Mouse (Mus musculus) heart, embryonic 15.5 days (tissue): ENCODE results near the gene Sema4g. TPM values are rescaled to one million over a fixed set of nuclear protein-coding genes. Genes with fewer than 3 reads are reported as not detected.
A peak's percentile ranks its signal among the peaks of the same experiment; 100 is the strongest.

ENCODE experiments used
- ATAC-seq: fragments of 200-750 bp; cut with Nextera tagmentation; replicated peaks from 2 replicates; pipeline ENCODE4 v1.8.0; 2017; ENCODE audit warnings: low read depth, moderate TSS enrichment; ENCODE audit not compliant: insufficient number of reproducible peaks, insufficient read depth, low FRiP score
- H3K27ac ChIP-seq: fragments of 300-500 bp; sonication (generic); 2 replicates; pipeline ENCODE4 v1.5.1; 2015; ENCODE audit warnings: mild to moderate bottlenecking, inconsistent platforms
- H3K27me3 ChIP-seq: fragments of 300-500 bp; sonication (generic); 2 replicates; pipeline ENCODE4 v1.6.1; 2015; ENCODE audit warnings: inconsistent platforms
- H3K36me3 ChIP-seq: fragments of 300-500 bp; sonication (generic); 2 replicates; pipeline ENCODE4 v1.6.1; 2015; ENCODE audit warnings: mild to moderate bottlenecking, inconsistent platforms
- H3K4me1 ChIP-seq: fragments of 300-500 bp; sonication (generic); replicated peaks from 2 replicates; pipeline ENCODE4 v1.6.1; 2015; ENCODE audit warnings: inconsistent platforms
- H3K4me2 ChIP-seq: fragments of 300-500 bp; sonication (generic); 2 replicates; pipeline ENCODE4 v1.6.1; 2015; ENCODE audit warnings: inconsistent platforms, mild to moderate bottlenecking, moderate library complexity
- H3K4me3 ChIP-seq: fragments of 300-500 bp; sonication (generic); 2 replicates; pipeline ENCODE4 v1.5.1; 2015; ENCODE audit warnings: mild to moderate bottlenecking, inconsistent platforms
- H3K9ac ChIP-seq: fragments of 300-500 bp; sonication (generic); 2 replicates; pipeline ENCODE4 v1.6.1; 2015; ENCODE audit warnings: mild to moderate bottlenecking, inconsistent platforms
- H3K9me3 ChIP-seq: fragments of 300-500 bp; sonication (generic); replicated peaks from 2 replicates; pipeline ENCODE4 v1.6.1; 2016; ENCODE audit warnings: inconsistent platforms
- WGBS: fragments of 180-500 bp; shearing (Covaris S2); methylation state at CpG from one replicate; pipeline ENCODE4 v1.1.7; 2015; ENCODE audit warnings: mixed read lengths; 5-methylcytosine and 5-hydroxymethylcytosine counted together
- polyA plus RNA-seq: library from polyadenylated mRNA; unstranded; fragments of >200 nt; fragmentation: Nextera tagmentation; extraction: Ambion mirVana; gene quantifications from 2 replicates; pipeline ENCODE4 v1.2.1, GENCODE M21; 2015

Sema4g gene
- polyA plus RNA-seq, 1 experiment from 2014 or later, result 0.50 TPM

- H3K4me3 ChIP-seq, result no peak overlapping the region
- no peaks in the 10 kb centered on the region for H3K36me3 ChIP-seq
- 68% methylated on average over 11 of the region's 11 CpGs for WGBS
- no peak overlapping the region for H3K4me2 ChIP-seq
- H3K9me3 ChIP-seq, result no peaks in the 10 kb centered on the region
- ATAC-seq, result no peak
- H3K27ac ChIP-seq, result no peak overlapping the region
- H3K4me1 ChIP-seq, result peaks cover 25% of the 10 kb centered on the region
- H3K9ac ChIP-seq, result no peak overlapping the region
- peaks cover 65% of the 10 kb centered on the region for H3K27me3 ChIP-seq
Observed at GRCm38 (mm10) chr19:45044389-45044927, 55.6 kb downstream of the Sema4g start.

- Histone ChIP-seq H3K4me2 (no peak overlapping the region), H3K9me3 (no peaks in the 10 kb centered on the region), H3K4me1 (peaks cover 26% of the 10 kb centered on the region), H3K4me3 (no peak overlapping the region), H3K9ac (no peak overlapping the region), H3K36me3 (no peaks in the 10 kb centered on the region), H3K27me3 (peaks cover 57% of the 10 kb centered on the region), H3K27ac (no peak overlapping the region)
- no peak for ATAC-seq
- 35% methylated on average over 15 of the region's 15 CpGs for WGBS
Observed at GRCm38 (mm10) chr19:45045236-45045635, 56.3 kb downstream of the Sema4g start.

- peaks cover 26% of the 10 kb centered on the region for H3K4me1 ChIP-seq
- WGBS, result 78% methylated on average over 5 of the region's 5 CpGs
- ATAC-seq, result no peak
- peak within 1 kb of the TSS; percentile 90 for H3K4me2 ChIP-seq
- no peaks in the 10 kb centered on the region for H3K36me3 ChIP-seq
- no peak within 1 kb of the TSS for H3K27ac ChIP-seq
- H3K9me3 ChIP-seq, result no peaks in the 10 kb centered on the region
- peak within 1 kb of the TSS; percentile 69 for H3K9ac ChIP-seq
- H3K4me3 ChIP-seq, result peak within 1 kb of the TSS; percentile 63
- peaks cover 53% of the 10 kb centered on the region for H3K27me3 ChIP-seq
Observed at GRCm38 (mm10) chr19:45045651-45046050, 56.8 kb downstream of the Sema4g start, which contains the start of gene Pdzd7. Gene Pdzd7 (minus strand): TSS chr19:45045717.

GRCm38 (mm10) chr19:45046523-45047321, 57.8 kb downstream of the Sema4g start:
- H3K9ac ChIP-seq, result peak overlapping the region; percentile 69
- H3K4me2 ChIP-seq, result peak overlapping the region; percentile 90
- WGBS, result 2% methylated on average over 34 of the region's 34 CpGs
- peak overlapping the region; percentile 63 for H3K4me3 ChIP-seq
- ATAC-seq, result peak; percentile 33; the same call in 1 of the 2 replicates
- H3K36me3 ChIP-seq, result no peaks in the 10 kb centered on the region
- peaks cover 44% of the 10 kb centered on the region for H3K27me3 ChIP-seq
- H3K9me3 ChIP-seq, result no peaks in the 10 kb centered on the region
- H3K4me1 ChIP-seq, result peaks cover 26% of the 10 kb centered on the region
- peak overlapping the region; percentile 93 for H3K27ac ChIP-seq

GRCm38 (mm10) chr19:45047417-45047934, 58.6 kb downstream of the Sema4g start, which contains the start of gene Sfxn3:
Gene Sfxn3 (plus strand): TSS chr19:45047503.
- Histone ChIP-seq H3K9me3 (no peaks in the 10 kb centered on the region), H3K4me3 (peak within 1 kb of the TSS; percentile 63), H3K27me3 (peaks cover 36% of the 10 kb centered on the region), H3K4me1 (peaks cover 26% of the 10 kb centered on the region), H3K27ac (peak within 1 kb of the TSS; percentile 93), H3K9ac (peak within 1 kb of the TSS; percentile 69), H3K4me2 (peak within 1 kb of the TSS; percentile 90), H3K36me3 (peaks cover 1% of the 10 kb centered on the region; the same call in 1 of the 2 replicates)
- whole genome bisulfite sequencing, result under 1% methylated on average over 26 of the region's 26 CpGs
- ATAC-seq, result peak; percentile 75

GRCm38 (mm10) chr19:45047935-45048643, 59.2 kb downstream of the Sema4g start:
- WGBS, result 26% methylated on average over 11 of the region's 11 CpGs
- Histone ChIP-seq H3K4me1 (peaks cover 26% of the 10 kb centered on the region), H3K4me2 (peak overlapping the region; percentile 90), H3K9ac (peak overlapping the region; percentile 69), H3K4me3 (peak overlapping the region; percentile 63), H3K36me3 (peaks cover 4% of the 10 kb centered on the region; the same call in 1 of the 2 replicates), H3K27ac (peak overlapping the region; percentile 93), H3K27me3 (peaks cover 32% of the 10 kb centered on the region), H3K9me3 (no peaks in the 10 kb centered on the region)
- peak; percentile 58 for ATAC-seq

GRCm38 (mm10) chr19:45048644-45049365, 59.9 kb downstream of the Sema4g start:
- H3K4me3 ChIP-seq, result peak overlapping the region; percentile 63
- 78% methylated on average over 12 of the region's 12 CpGs for WGBS
- H3K27ac ChIP-seq, result peak overlapping the region; percentile 93
- peaks cover 26% of the 10 kb centered on the region for H3K4me1 ChIP-seq
- H3K9me3 ChIP-seq, result no peaks in the 10 kb centered on the region
- peaks cover 24% of the 10 kb centered on the region for H3K27me3 ChIP-seq
- H3K36me3 ChIP-seq, result peaks cover 8% of the 10 kb centered on the region; the same call in 1 of the 2 replicates
- peak overlapping the region; percentile 90 for H3K4me2 ChIP-seq
- H3K9ac ChIP-seq, result peak overlapping the region; percentile 69
- no peak for ATAC-seq

GRCm38 (mm10) chr19:45049523-45049922, 60.6 kb downstream of the Sema4g start:
- no peak overlapping the region for H3K4me3 ChIP-seq
- no peak overlapping the region for H3K27ac ChIP-seq
- 74% methylated on average over 9 of the region's 9 CpGs for WGBS
- ATAC-seq, result no peak
- peaks cover 26% of the 10 kb centered on the region for H3K4me1 ChIP-seq
- no peak overlapping the region for H3K9ac ChIP-seq
- peaks cover 17% of the 10 kb centered on the region for H3K27me3 ChIP-seq
- H3K4me2 ChIP-seq, result no peak overlapping the region
- no peaks in the 10 kb centered on the region for H3K9me3 ChIP-seq
- H3K36me3 ChIP-seq, result peaks cover 8% of the 10 kb centered on the region; the same call in 1 of the 2 replicates
